Comparison of ENCODE assay signal across 18 mouse cellular contexts in genomic region chr5:111181204-111181912, GRCm38 (mm10).
DNase-seq lines count a peak whose midpoint lies in the region; ATAC-seq and TF ChIP-seq lines count a peak whose summit lies in the region.
"Had no signal": no experiment of that assay in that cellular context is flagged by ENCODE, and none has a peak within 500 bp of the region (broad histone marks: within the 10 kb centered on the region; RNA-seq: fewer than 3 reads in every experiment).

No protein-coding gene starts in this region.

- no peaks in the 10 kb centered on the region for H3K27me3 ChIP-seq in kidney, embryonic 14.5 days (ENCODE audit: control insufficient read depth, insufficient read depth, low read length)
- no peaks in the 10 kb centered on the region; the same call in 1 of the 2 replicates for H3K27me3 ChIP-seq in hindbrain, embryonic 10.5 days (ENCODE audit: insufficient read depth, poor library complexity, severe bottlenecking)
- no peaks in the 10 kb centered on the region for H3K27me3 ChIP-seq in intestine, postnatal 0 days (replicated peaks; ENCODE audit: control insufficient read depth, insufficient read depth, low read length)
- no peaks in the 10 kb centered on the region for H3K27me3 ChIP-seq in neural tube, embryonic 13.5 days
- H3K27me3 ChIP-seq: liver, embryonic 15.5 days; stomach, embryonic 15.5 days had no signal

- peaks cover 3% of the 10 kb centered on the region; the same call in 1 of the 2 replicates for H3K36me3 ChIP-seq in kidney, embryonic 14.5 days (ENCODE audit: control insufficient read depth, insufficient read depth, low read length)
- H3K36me3 ChIP-seq in hindbrain, embryonic 10.5 days = peaks cover 10% of the 10 kb centered on the region; the same call in 1 of the 2 replicates
- H3K36me3 ChIP-seq in intestine, postnatal 0 days (ENCODE audit: control insufficient read depth, insufficient read depth) = 0 out of 2 replicates have a peak, but pooled peaks cover 4% of the 10 kb centered on the region
- H3K36me3 ChIP-seq in neural tube, embryonic 13.5 days = peaks cover 15% of the 10 kb centered on the region; the same call in 1 of the 2 replicates
- H3K36me3 ChIP-seq: liver, embryonic 15.5 days; stomach, embryonic 15.5 days had no signal

- H3K4me1 ChIP-seq in kidney, embryonic 14.5 days (ENCODE audit: control insufficient read depth, insufficient read depth, low read length) = peaks cover 54% of the 10 kb centered on the region
- H3K4me1 ChIP-seq in hindbrain, embryonic 10.5 days (replicated peaks) = peaks cover 43% of the 10 kb centered on the region
- peaks cover 6% of the 10 kb centered on the region; the same call in 1 of the 2 replicates for H3K4me1 ChIP-seq in intestine, postnatal 0 days (replicated peaks; ENCODE audit: control insufficient read depth, insufficient read depth, low read length)
- H3K4me1 ChIP-seq in neural tube, embryonic 13.5 days (replicated peaks) = peaks cover 74% of the 10 kb centered on the region
- H3K4me1 ChIP-seq: liver, embryonic 15.5 days had no signal

- no peak overlapping the region for H3K4me3 ChIP-seq in kidney, embryonic 14.5 days (ENCODE audit: low read length)
- H3K4me3 ChIP-seq in hindbrain, embryonic 10.5 days = no peak overlapping the region
- no peak overlapping the region for H3K4me3 ChIP-seq in intestine, postnatal 0 days (ENCODE audit: low read depth, low read length)
- no peak overlapping the region for H3K4me3 ChIP-seq in neural tube, embryonic 13.5 days
- H3K4me3 ChIP-seq: heart, embryonic 10.5 days; liver, embryonic 15.5 days; stomach, embryonic 15.5 days had no signal

- H3K4me2 ChIP-seq in kidney, embryonic 14.5 days (replicated peaks; ENCODE audit: low read depth, low read length) = no peak overlapping the region
- H3K4me2 ChIP-seq in intestine, postnatal 0 days (replicated peaks; ENCODE audit: low read depth) = no peak overlapping the region; the same call in 1 of the 2 replicates
- no peak overlapping the region for H3K4me2 ChIP-seq in neural tube, embryonic 13.5 days
- H3K4me2 ChIP-seq: liver, embryonic 15.5 days; stomach, embryonic 15.5 days had no signal

- no peak for ATAC-seq in kidney, embryonic 14.5 days (ENCODE audit: low FRiP score, low TSS enrichment)
- ATAC-seq in intestine, postnatal 0 days = 0 out of 2 replicates have a peak, but pooled peaks have one; percentile 39
- ATAC-seq in neural tube, embryonic 13.5 days (ENCODE audit: low read depth) = no peak
- no peak for ATAC-seq in monocyte, adult 5-6 weeks (replicated peaks; ENCODE audit: insufficient number of reproducible peaks, low FRiP score, low TSS enrichment, poor library complexity, severe bottlenecking)

- H3K27ac ChIP-seq in kidney, embryonic 14.5 days (ENCODE audit: low read depth, low read length) = 0 out of 2 replicates have a peak overlapping the region, but pooled peaks have one; percentile 73
- H3K27ac ChIP-seq in hindbrain, embryonic 10.5 days = peak overlapping the region; percentile 57
- no peak overlapping the region for H3K27ac ChIP-seq in intestine, postnatal 0 days (ENCODE audit: low read depth, low read length)
- H3K27ac ChIP-seq in neural tube, embryonic 13.5 days (replicated peaks) = peak overlapping the region; percentile 92
- H3K27ac ChIP-seq: heart, embryonic 10.5 days; kidney, postnatal 0 days; liver, embryonic 15.5 days had no signal

- no peak overlapping the region; the same call in 1 of the 2 replicates for H3K9ac ChIP-seq in kidney, embryonic 14.5 days (ENCODE audit: low read depth, low read length)
- H3K9ac ChIP-seq in intestine, postnatal 0 days (ENCODE audit: low read depth, low read length) = no peak overlapping the region
- peak overlapping the region; percentile 53 for H3K9ac ChIP-seq in neural tube, embryonic 13.5 days
- H3K9ac ChIP-seq: liver, embryonic 15.5 days; stomach, embryonic 15.5 days had no signal

- DNase-seq in kidney, postnatal 10 days = no peak
- DNase-seq in hindbrain, embryonic 10.5 days (ENCODE audit: low spot score) = no peak
- no peak for DNase-seq in adrenal gland, postnatal 4 days (ENCODE audit: low spot score in 2 of 2)
- no peak for DNase-seq in spleen, postnatal 4 days (ENCODE audit: low spot score in 2 of 2)
- DNase-seq: adrenal gland, adult 8-10 months; gastrocnemius, postnatal 25 days; heart, postnatal 4 days; layer of hippocampus, adult 9-11 months; right cerebral cortex, postnatal 4 days; thymus, postnatal 25 days had no signal

- no peaks in the 10 kb centered on the region for H3K9me3 ChIP-seq in kidney, embryonic 14.5 days (ENCODE audit: control insufficient read depth, low read length)
- H3K9me3 ChIP-seq in hindbrain, embryonic 10.5 days = no peaks in the 10 kb centered on the region
- H3K9me3 ChIP-seq in intestine, postnatal 0 days (ENCODE audit: control insufficient read depth) = no peaks in the 10 kb centered on the region
- no peaks in the 10 kb centered on the region for H3K9me3 ChIP-seq in neural tube, embryonic 13.5 days
- H3K9me3 ChIP-seq: heart, embryonic 10.5 days; liver, embryonic 15.5 days; stomach, embryonic 15.5 days had no signal

- no peak for TF ChIP-seq CTCF in intestine, postnatal 0 days (IDR thresholded peaks at IDR 0.05; ENCODE audit: low read depth)

- WGBS in kidney, embryonic 14.5 days = 56% methylated on average over 7 of the region's 7 CpGs
- 80% methylated on average over 7 of the region's 7 CpGs for WGBS in hindbrain, embryonic 10.5 days
- WGBS in intestine, postnatal 0 days = 51% methylated on average over 7 of the region's 7 CpGs
- WGBS in neural tube, embryonic 13.5 days = 63% methylated on average over 7 of the region's 7 CpGs
